Mouse (Mus musculus): Measurements from ENCODE around the gene Arl6ip4. TPM values are rescaled to one million over a fixed set of nuclear protein-coding genes. Genes with fewer than 3 reads are reported as not detected.

The Arl6ip4 gene
- total and polyA plus RNA-seq, 3 experiments: 57.8 to 128 TPM; not detected in 1

- 0 out of 2 replicates have a peak overlapping the region, but pooled peaks have one; percentile 24 for H3K9ac ChIP-seq (ENCODE audit: control insufficient read depth, low read depth, low read length, poor library complexity, severe bottlenecking)
- peaks cover 6 to 13% of the 10 kb centered on the region in 2 experiments for H3K4me1 ChIP-seq (ENCODE audit: control insufficient read depth in 1 of 2, insufficient read depth in 2 of 2, low read length in 2 of 2)
- no peak overlapping the region for H3K27ac ChIP-seq (ENCODE audit: control insufficient read depth, low read depth, low read length)
These were observed 23.9 kb upstream of the Arl6ip4 start for GRCm38 (mm10) chr5:124091951-124092406.

GRCm38 (mm10) chr5:124093120-124093794, 22.6 kb upstream of the Arl6ip4 start:
- Histone ChIP-seq H3K27me3 (ENCODE audit: control insufficient read depth in 1 of 2, insufficient read depth in 2 of 2, low read length in 2 of 2) (no peaks in the 10 kb centered on the region), H3K9ac (ENCODE audit: control insufficient read depth, low read depth, low read length, poor library complexity, severe bottlenecking) (no peak overlapping the region), H3K79me2 (ENCODE audit: control insufficient read depth, insufficient read depth, low read length, poor library complexity) (no peaks in the 10 kb centered on the region; the same call in 1 of the 2 replicates), H3K9me3 (replicated peaks; ENCODE audit: insufficient read depth, low read length) (no peaks in the 10 kb centered on the region), H3K4me1 (ENCODE audit: control insufficient read depth in 1 of 2, insufficient read depth in 2 of 2, low read length in 2 of 2) (peaks cover 6 to 13% of the 10 kb centered on the region in 2 experiments), H3K4me3 (ENCODE audit: control insufficient read depth in 1 of 2, insufficient read depth in 1 of 2, low read depth in 2 of 2, low read length in 2 of 2) (no peak overlapping the region), H3K27ac (ENCODE audit: control insufficient read depth, low read depth, low read length) (no peak overlapping the region), H3K36me3 (ENCODE audit: control insufficient read depth in 1 of 2, insufficient read depth in 2 of 2, low read length in 2 of 2) (peaks cover 0 to 3% of the 10 kb centered on the region in 2 experiments; a peak in 2 of 4 replicates)
- no peak for TF ChIP-seq ETS1 (IDR thresholded peaks at IDR 0.05; ENCODE audit: low read depth, low read length)
- TF ChIP-seq EP300 (IDR thresholded peaks at IDR 0.05; ENCODE audit: low read depth in 1 of 2, low read length in 2 of 2): no peak
- TF ChIP-seq SMC3 (IDR thresholded peaks at IDR 0.05; ENCODE audit: low read depth, low read length): no peak
- TF ChIP-seq JUND (IDR thresholded peaks at IDR 0.05; ENCODE audit: low read depth, low read length): no peak
- no peak for TF ChIP-seq POLR2AphosphoS2 (IDR thresholded peaks at IDR 0.05; ENCODE audit: low read length)
- TF ChIP-seq USF2 (IDR thresholded peaks at IDR 0.05; ENCODE audit: borderline replicate concordance in 1 of 2, insufficient read depth in 1 of 2, low read depth in 1 of 2, low read length in 2 of 2): no peak
- TF ChIP-seq ZKSCAN1 (IDR thresholded peaks at IDR 0.05; ENCODE audit: low read depth, low read length): no peak
- TF ChIP-seq E2F4 (IDR thresholded peaks at IDR 0.05; ENCODE audit: borderline replicate concordance, low read depth, low read length): no peak
- TF ChIP-seq GATA1 (IDR thresholded peaks at IDR 0.05; ENCODE audit: low read depth, low read length): no peak
- TF ChIP-seq UBTF (IDR thresholded peaks at IDR 0.05; ENCODE audit: borderline replicate concordance, insufficient read depth, low read depth, low read length): no peak
- TF ChIP-seq CTCF (IDR thresholded peaks at IDR 0.05 in 2 of 3, conservative IDR thresholded peaks at IDR 0.05 in 1 of 3; ENCODE audit: control insufficient read depth in 1 of 3, insufficient read depth in 1 of 3, low read depth in 2 of 3, low read length in 3 of 3, poor library complexity in 1 of 3, severe bottlenecking in 1 of 3): no peak
- no peak for TF ChIP-seq KAT2A (conservative IDR thresholded peaks at IDR 0.05; ENCODE audit: low read depth, low read length)
- no peak for TF ChIP-seq TCF12 (IDR thresholded peaks at IDR 0.05; ENCODE audit: low read depth, low read length)
- no peak for TF ChIP-seq MXI1 (IDR thresholded peaks at IDR 0.05; ENCODE audit: low read depth, low read length)
- TF ChIP-seq SIN3A (IDR thresholded peaks at IDR 0.05; ENCODE audit: low read length): no peak
- TF ChIP-seq ZC3H11A (IDR thresholded peaks at IDR 0.05; ENCODE audit: low read depth, low read length): no peak
- TF ChIP-seq TBP (IDR thresholded peaks at IDR 0.05; ENCODE audit: low read depth, low read length): no peak
- TF ChIP-seq ELF1 (IDR thresholded peaks at IDR 0.05; ENCODE audit: low read depth, low read length): no peak
- no peak for DNase-seq (ENCODE audit: low read depth, low spot score)

More at GRCm38 (mm10) chr5:124091951-124092406, 23.9 kb upstream of the Arl6ip4 start:
- Histone ChIP-seq H3K36me3 (ENCODE audit: control insufficient read depth in 1 of 2, insufficient read depth in 2 of 2, low read length in 2 of 2) (peaks cover 0 to 3% of the 10 kb centered on the region in 2 experiments; a peak in 2 of 4 replicates), H3K9me3 (replicated peaks; ENCODE audit: insufficient read depth, low read length) (no peaks in the 10 kb centered on the region), H3K27me3 (ENCODE audit: control insufficient read depth in 1 of 2, insufficient read depth in 2 of 2, low read length in 2 of 2) (no peaks in the 10 kb centered on the region), H3K79me2 (ENCODE audit: control insufficient read depth, insufficient read depth, low read length, poor library complexity) (no peaks in the 10 kb centered on the region; the same call in 1 of the 2 replicates), H3K4me3 (ENCODE audit: control insufficient read depth in 1 of 2, insufficient read depth in 1 of 2, low read depth in 2 of 2, low read length in 2 of 2) (no peak overlapping the region; a peak in 1 of 4 replicates)
- no peak for TF ChIP-seq NRF1 (IDR thresholded peaks at IDR 0.05; ENCODE audit: insufficient read depth, low read depth, low read length, poor library complexity, severe bottlenecking)
- peak; percentile 50; the same call in 1 of the 2 replicates for TF ChIP-seq ETS1 (IDR thresholded peaks at IDR 0.05; ENCODE audit: low read depth, low read length)
- TF ChIP-seq GABPA (IDR thresholded peaks at IDR 0.05; ENCODE audit: low read depth, low read length): no peak
- TF ChIP-seq EP300 (IDR thresholded peaks at IDR 0.05; ENCODE audit: low read depth in 1 of 2, low read length in 2 of 2): peak; percentile 59 to 91
- no peak for TF ChIP-seq CHD2 (IDR thresholded peaks at IDR 0.05; ENCODE audit: low read length)
- TF ChIP-seq ELF1 (IDR thresholded peaks at IDR 0.05; ENCODE audit: low read depth, low read length): no peak
- TF ChIP-seq MXI1 (IDR thresholded peaks at IDR 0.05; ENCODE audit: low read depth, low read length): no peak
- peak; percentile 78 for TF ChIP-seq TAL1 (IDR thresholded peaks at IDR 0.05; ENCODE audit: low read length)
- peak; percentile 93 for TF ChIP-seq TCF12 (IDR thresholded peaks at IDR 0.05; ENCODE audit: low read depth, low read length)
- TF ChIP-seq MYB (IDR thresholded peaks at IDR 0.05; ENCODE audit: low read depth, low read length): peak; percentile 44
- TF ChIP-seq GATA1 (IDR thresholded peaks at IDR 0.05; ENCODE audit: low read depth, low read length): peak; percentile 65
- no peak for TF ChIP-seq USF2 (IDR thresholded peaks at IDR 0.05; ENCODE audit: borderline replicate concordance in 1 of 2, insufficient read depth in 1 of 2, low read depth in 1 of 2, low read length in 2 of 2)
- TF ChIP-seq SIN3A (IDR thresholded peaks at IDR 0.05; ENCODE audit: low read length): peak; percentile 37; the same call in 1 of the 2 replicates
- DNase-seq (ENCODE audit: low read depth, low spot score): peak; percentile 63

All from MEL (cell line).